Mouse (Mus musculus) urinary bladder, postnatal 4 days (tissue): ENCODE measurements around the gene Htr2a.

Source experiments
- DNase-seq, 2 experiments: peaks; one replicate each; pipeline ENCODE4 v3.0.0; 2021 to 2022; ENCODE audit warnings: low spot score in 2 of 2

Htr2a gene

DNA sequence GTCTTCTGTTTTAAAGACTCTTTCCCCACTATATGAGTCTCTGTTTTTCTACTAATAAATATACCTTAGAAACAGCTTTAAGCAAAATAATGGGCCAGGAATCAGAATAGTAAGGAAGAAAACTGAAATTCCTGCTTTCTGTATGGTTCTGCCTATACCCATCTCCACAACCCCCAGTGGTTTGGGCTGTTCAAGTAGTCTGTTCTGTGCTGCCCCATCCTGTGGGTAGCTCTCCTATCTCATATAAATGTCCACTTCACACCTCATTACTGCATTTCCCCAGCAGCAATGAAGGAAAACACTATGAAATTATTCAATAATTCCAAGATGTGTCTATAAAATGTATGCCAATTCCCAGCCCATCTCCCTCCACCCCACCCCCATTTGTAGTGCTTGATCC is 56.8 kb downstream of the Htr2a start:
- DNase-seq, result no peak

DNA sequence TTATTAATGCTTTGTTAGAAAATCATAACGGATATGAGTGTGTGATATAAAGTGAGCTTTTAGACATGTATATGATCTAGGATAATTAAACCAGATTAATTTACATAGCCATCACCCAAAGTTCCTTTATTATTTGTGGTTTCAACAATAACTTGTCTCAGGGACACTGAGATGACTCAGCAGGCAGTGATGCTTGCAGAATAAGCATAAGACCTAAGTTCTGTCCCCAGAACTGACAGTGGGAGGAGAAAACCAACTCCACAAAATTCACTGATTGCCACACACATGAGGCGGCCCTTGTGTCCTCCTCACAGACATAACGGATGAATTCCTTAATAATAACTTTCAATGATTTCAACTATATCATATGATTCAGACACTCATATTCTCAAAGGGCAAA is 58.6 kb downstream of the Htr2a start:
- no peak for DNase-seq

DNA sequence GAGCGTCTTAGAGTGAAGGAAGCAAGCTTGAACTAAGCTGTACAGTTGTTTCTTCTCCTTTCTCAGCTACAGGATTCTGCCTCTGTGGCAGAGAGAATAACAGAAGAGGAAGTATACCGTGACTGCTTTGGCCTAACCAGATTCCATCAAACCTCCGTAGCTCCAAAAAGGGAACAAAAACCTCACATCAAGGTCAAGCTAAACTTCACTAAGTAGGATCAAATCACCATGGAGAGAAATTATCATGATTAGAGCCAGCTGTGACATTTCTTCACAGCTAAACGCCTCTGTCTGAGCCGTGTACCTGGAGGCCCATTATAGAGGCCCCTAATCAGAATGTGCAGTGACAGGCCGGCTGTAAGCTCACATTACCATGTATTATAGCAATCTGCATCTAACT is 63.3 kb downstream of the Htr2a start:
- no peak for DNase-seq

DNA sequence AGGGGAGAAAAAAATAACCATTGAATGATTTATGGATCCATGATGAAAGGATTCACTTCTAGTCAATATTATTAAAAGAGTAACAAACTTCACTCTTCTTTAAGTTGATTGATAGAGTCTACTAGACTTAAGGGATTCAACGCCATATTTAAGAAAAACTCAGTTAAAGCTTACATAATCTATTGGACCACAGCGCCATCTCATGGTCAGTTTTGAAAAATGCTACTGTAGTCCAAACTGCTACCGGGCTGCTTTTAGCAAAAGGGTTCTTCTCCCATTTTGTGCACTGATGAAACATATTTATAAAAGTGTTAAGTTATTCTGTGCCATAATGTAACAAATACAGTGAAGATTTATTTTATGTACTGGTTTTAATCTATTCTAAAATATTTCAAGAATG is 68.4 kb downstream of the Htr2a start:
- DNase-seq, result no peak

DNA sequence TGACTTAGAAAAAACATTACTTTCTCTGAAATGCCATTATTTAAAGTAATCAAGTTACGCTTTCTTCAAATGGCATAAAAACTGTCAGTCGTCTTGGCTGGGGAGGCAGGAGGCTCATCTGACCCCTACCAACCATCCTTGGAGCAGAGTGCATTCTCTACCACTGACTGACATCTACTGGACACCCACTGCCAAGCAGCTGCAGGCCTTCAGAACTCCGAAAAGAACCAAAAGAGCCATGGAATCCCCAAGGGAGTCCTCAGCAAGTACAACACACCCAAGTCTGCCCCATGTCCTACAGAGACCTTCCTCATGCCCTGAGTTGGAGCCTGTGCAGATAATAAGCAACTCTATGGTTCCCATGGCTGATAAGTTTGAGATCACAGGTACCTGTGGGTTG is 82.9 kb downstream of the Htr2a start:
- DNase-seq, result no peak

DNA sequence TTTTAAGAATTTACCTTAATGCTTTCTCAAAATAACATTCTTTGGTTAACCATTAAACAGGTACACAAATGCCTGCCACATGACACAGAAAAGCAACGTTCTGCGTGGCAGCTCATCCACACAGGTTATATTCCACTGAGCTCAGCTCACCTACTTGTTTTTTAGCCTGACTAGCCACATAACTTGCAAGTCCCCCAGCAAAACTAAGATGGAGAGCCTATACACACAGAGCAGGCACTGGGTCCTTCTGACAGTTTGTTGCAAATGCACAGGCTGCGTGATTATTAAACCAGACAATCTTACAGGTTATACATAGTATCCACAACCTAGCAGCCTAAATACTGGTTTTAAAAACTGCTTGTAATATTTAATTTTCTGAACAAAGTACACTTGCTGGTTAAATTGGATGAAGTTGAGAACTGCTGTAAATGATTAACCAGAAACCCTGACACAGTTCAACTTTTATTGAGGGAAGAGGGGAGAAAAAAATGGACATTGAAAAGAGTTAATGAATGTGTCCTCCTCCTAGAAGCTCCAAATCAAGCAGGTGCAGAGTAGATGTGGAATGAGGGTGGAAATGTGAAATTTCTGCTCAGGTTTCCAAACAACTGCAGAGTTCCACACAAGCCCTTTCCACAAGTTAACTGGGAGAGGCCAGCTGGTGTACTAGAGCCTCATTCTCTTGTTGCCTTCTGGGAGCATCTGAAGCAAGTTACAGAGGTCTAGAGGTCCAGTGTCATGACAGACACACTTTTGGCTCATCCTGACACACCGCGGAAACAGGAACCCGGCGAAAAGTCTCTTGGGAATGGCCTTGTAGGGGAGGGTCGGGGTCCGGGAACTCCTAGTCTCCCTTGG is 90.8 kb downstream of the Htr2a start:
- DNase-seq, result no peak

DNA sequence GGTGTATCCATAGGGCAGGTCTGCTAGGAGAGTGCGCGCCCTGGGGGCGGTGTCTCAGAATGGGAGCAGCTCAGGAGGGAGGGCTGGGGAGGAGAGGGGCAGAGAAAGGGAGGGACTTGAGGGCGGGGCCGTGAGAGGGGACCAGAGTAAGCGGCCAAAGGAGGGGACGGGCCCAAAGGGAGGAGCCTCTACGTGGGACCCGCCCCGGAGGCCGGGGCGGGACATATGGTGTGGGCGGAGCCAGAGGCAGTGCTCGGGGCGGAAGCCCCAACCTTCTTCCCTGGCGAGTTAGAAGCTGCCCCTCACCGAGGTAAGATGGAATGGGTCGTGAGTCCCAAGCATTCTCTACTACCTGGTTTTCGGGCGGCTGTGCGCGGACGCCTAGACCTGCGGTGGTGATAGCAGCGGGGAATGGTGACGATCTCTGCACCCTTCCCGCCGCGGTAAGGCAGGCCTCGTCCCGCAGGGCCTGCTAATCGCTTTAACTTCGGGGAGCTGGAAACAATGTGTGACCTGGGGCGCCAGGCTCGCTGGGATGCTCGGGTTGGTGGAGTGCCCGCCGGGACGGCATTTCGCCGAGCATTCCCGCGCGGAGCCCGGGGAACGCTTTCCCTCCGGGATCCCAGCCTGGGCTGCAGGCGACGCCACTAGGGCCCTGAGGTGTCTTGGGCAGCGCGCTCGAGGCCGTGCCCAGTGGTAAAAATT is 91.6 kb downstream of the Htr2a start, which contains the start of gene Esd:
Esd (plus strand) TSS at position 219 of the 705 bp plus-strand sequence.
- peak; percentile 91 to 93 for DNase-seq

DNA sequence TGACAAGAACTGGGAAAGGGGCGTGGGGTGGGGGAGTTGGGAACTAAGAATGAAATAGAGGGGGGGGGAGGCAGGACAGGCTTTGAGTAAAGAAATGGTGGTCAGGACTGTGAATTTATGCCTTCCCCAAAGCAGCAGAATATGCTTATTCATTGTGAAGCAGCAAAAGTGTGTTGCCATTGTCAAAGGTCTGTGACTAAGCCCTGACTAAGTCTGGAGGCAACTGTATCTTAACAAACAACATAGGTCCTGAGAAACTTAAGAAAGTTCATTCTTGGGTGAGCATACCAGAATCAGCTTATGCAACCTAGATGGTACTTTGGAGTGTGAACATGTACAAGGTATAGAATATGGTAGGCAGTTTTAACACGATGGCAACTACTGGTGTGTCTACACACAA is 92.8 kb downstream of the Htr2a start:
- DNase-seq, result no peak

DNA sequence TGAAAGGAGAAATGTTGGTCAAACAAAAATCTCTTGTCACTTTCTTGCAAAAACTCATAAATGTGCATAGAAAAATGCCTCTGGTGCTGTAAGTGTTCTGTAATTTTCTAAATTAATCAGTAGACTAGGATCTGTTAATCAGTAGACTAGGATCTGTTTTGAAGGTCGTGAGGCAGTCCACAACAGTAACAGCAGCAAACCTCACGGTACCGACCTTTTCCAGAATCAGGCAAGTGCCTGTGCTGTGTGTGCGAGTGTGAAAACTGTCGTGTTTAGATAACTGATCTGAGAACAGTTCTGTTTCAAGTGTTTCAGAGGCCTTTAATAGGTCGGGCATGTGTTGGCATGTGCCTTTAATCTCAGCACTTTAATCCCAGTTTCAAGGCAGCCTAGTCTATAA is 94.8 kb downstream of the Htr2a start:
- DNase-seq, result no peak

DNA sequence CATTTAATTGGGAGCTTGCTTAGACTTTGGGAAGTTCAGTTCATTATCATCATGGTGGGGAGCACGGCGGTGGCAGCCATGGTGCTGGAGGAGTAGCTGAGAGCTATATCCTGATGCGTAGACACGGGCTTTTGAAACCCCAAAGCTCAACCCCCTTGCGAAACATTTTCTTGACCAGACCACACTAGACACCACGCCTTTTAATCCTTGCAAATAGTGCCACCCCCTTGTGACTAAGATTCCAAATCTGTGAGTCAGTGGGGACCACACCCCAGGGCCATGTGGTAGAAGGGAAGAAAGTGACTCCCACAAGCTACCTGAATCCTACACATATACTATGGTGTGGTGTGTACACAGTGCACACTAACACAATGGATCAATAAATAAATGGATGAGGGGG is 96.2 kb downstream of the Htr2a start:
- DNase-seq, result no peak
